Mouse (Mus musculus) embryonic facial prominence, embryonic 14.5 days (tissue): ENCODE results near the gene Pik3r5. TPM values are rescaled to one million over a fixed set of nuclear protein-coding genes. Genes with fewer than 3 reads are reported as not detected.

Experiments
- ATAC-seq: fragments of 200-750 bp; cut with Nextera tagmentation; 2 replicates; pipeline ENCODE4 v1.8.0; 2017; ENCODE audit warnings: low read depth, moderate number of reproducible peaks, moderate TSS enrichment
- DNase-seq: peaks from one replicate; pipeline ENCODE4 v3.0.0-alpha.2; 2015; ENCODE audit warnings: low spot score
- H3K27ac ChIP-seq: fragments of 300-500 bp; sonication (generic); replicated peaks from 2 replicates; pipeline ENCODE4 v1.5.1; 2014; ENCODE audit warnings: low read depth, mild to moderate bottlenecking, low read length, moderate library complexity
- H3K27me3 ChIP-seq: fragments of 300-500 bp; sonication (generic); replicated peaks from 2 replicates; pipeline ENCODE4 v1.6.1; 2014; ENCODE audit warnings: low read length; ENCODE audit not compliant: control insufficient read depth, insufficient read depth
- H3K36me3 ChIP-seq: fragments of 300-500 bp; sonication (generic); 2 replicates; pipeline ENCODE4 v1.6.1; 2014; ENCODE audit warnings: low read length, mixed read lengths; ENCODE audit not compliant: control insufficient read depth, insufficient read depth
- H3K4me1 ChIP-seq: fragments of 300-500 bp; sonication (generic); 2 replicates; pipeline ENCODE4 v1.6.1; 2014; ENCODE audit warnings: antibody characterized with exemption, low read length; ENCODE audit not compliant: control insufficient read depth, insufficient read depth
- H3K4me2 ChIP-seq: fragments of 300-500 bp; sonication (generic); 2 replicates; pipeline ENCODE4 v1.6.1; 2014; ENCODE audit warnings: low read depth, mild to moderate bottlenecking, low read length, moderate library complexity, mixed read lengths
- H3K4me3 ChIP-seq: fragments of 300-500 bp; sonication (generic); 2 replicates; pipeline ENCODE4 v1.5.1; 2014; ENCODE audit warnings: low read depth, mild to moderate bottlenecking, low read length
- H3K9ac ChIP-seq: fragments of 300-500 bp; sonication (generic); 2 replicates; pipeline ENCODE4 v1.6.1; 2014; ENCODE audit warnings: low read depth, mild to moderate bottlenecking, low read length, moderate library complexity, mixed read lengths
- H3K9me3 ChIP-seq: fragments of 300-500 bp; sonication (generic); 2 replicates; pipeline ENCODE4 v1.6.1; 2016; ENCODE audit warnings: low read length; ENCODE audit not compliant: control insufficient read depth
- WGBS: fragments of 180-500 bp; shearing (Covaris S2); extraction: QIAGEN DNeasy Blood & Tissue Kit; methylation state at CpG from one replicate; pipeline ENCODE4 v1.1.7; 2014; 5-methylcytosine and 5-hydroxymethylcytosine counted together
- polyA plus RNA-seq: library from polyadenylated mRNA; unstranded; fragments of >200 nt; fragmentation: Nextera tagmentation; extraction: Ambion mirVana; gene quantifications from 2 replicates; pipeline ENCODE4 v1.2.1, GENCODE M21; 2014

Pik3r5 gene
- polyA plus RNA-seq, 1 experiment from 2014 or later = 1.1 TPM

DNA sequence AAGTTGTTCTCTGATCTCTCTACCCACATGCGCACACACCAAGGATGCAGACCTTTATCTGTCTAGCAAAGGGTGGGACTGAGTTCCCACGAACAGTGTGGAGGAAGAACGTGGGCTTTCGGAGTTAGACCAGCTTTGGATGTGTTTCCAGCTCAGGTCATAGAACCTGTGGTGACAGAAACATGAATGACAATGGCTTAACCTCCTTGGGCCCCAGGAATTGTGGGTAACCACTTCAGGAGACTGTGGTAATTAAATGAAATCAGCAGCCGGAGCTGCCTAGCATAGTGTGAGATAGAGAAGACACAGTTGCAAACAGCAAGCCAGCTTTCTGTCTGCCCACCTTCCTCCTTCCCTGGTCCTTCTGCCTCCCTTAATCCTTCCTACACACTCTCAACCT lies 32.3 kb downstream of the Pik3r5 start:
- no peaks in the 10 kb centered on the region for H3K9me3 ChIP-seq
- whole genome bisulfite sequencing = 76% methylated on average over 5 of the region's 5 CpGs
- DNase-seq (no peak), ATAC-seq (no peak)
- no peaks in the 10 kb centered on the region for H3K4me1 ChIP-seq
- H3K36me3 ChIP-seq = no peaks in the 10 kb centered on the region
- no peak overlapping the region for H3K4me3 ChIP-seq
- H3K27ac ChIP-seq = no peak overlapping the region
- no peaks in the 10 kb centered on the region for H3K27me3 ChIP-seq
- no peak overlapping the region for H3K9ac ChIP-seq
- no peak overlapping the region for H3K4me2 ChIP-seq

DNA sequence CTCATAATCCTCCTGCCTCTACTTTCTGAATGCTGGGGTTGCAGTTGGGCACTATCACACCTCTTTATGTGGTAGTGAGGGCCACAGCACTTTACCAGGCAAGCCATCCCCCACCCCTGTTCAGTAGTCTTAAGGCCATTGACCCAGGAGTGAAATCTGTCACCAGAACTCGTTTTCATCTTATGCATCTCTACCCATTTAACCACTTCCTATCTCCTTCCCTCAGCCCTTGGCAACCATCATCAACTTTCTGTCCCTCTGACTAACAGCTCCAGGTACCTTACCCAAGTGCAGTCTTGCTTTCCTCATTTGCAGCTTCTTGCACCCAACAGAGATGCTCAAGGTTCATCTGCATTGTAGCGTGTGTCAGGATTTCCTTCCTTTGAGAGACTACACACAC lies 33.2 kb downstream of the Pik3r5 start:
- H3K4me1 ChIP-seq = no peaks in the 10 kb centered on the region
- DNase-seq = no peak
- H3K27ac ChIP-seq = no peak overlapping the region
- ATAC-seq = no peak
- WGBS = 74% methylated on average over 2 of the region's 2 CpGs
- no peaks in the 10 kb centered on the region for H3K27me3 ChIP-seq
- no peaks in the 10 kb centered on the region for H3K36me3 ChIP-seq
- H3K9ac ChIP-seq = no peak overlapping the region
- no peaks in the 10 kb centered on the region for H3K9me3 ChIP-seq
- no peak overlapping the region for H3K4me3 ChIP-seq
- H3K4me2 ChIP-seq = no peak overlapping the region

DNA sequence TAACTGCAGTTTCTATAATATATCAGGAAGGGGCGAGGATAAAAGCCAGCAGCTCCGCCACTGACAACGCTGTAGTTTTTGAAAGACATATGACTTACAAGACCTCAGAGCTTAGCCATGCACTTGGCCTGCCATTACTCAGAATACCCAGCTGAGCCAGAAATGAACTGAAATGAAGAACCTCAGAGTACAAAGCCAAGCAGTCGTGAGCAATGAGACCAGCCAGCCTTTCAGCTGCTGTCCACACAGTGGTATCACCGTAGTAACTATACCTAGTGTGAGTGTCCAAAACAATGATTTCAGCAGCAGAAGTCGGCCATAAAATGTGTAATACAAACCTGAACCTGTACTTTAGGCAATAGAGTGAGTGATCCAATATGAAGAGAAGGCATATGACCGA lies 35.5 kb downstream of the Pik3r5 start:
- no peaks in the 10 kb centered on the region for H3K9me3 ChIP-seq
- H3K27me3 ChIP-seq = no peaks in the 10 kb centered on the region
- no peak overlapping the region for H3K4me3 ChIP-seq
- no peak overlapping the region for H3K9ac ChIP-seq
- DNase-seq (no peak), ATAC-seq (no peak; the same call in 1 of the 2 replicates)
- H3K27ac ChIP-seq = no peak overlapping the region
- H3K4me1 ChIP-seq = no peaks in the 10 kb centered on the region
- no peak overlapping the region for H3K4me2 ChIP-seq
- 83% methylated on average over 7 of the region's 7 CpGs for WGBS
- no peaks in the 10 kb centered on the region for H3K36me3 ChIP-seq

DNA sequence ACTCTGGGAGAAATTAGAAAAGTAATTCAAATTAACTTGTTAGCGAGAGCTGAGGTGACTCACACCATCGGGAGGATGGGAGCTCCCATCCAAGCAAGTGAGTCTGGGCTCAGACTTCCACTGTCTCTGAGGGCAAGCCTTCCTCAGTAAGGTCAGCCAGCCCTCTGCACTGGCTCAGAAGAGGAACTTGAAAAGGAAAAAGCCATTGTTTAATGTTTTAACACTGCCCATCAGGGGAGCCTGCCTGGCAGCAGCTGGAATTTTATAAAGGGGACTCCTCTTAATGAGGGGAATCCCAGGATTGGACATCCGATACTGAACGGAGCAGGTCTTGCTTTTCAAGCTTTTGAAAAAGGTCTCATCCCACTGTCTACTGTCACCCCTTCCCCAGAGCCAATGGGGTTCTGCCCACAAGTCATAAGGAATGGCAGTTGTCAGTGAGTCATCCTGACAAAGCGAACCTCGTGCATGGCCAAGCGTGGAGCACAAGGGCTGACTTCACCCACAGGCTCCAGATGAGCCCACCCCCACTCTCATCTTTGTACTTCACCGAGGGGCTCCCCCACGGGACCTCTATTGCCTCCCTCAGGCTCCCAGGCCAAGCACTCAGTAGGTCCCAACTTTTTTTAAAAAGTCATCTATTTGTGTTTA lies 36.2 kb downstream of the Pik3r5 start:
- no peak for ATAC-seq
- no peaks in the 10 kb centered on the region for H3K9me3 ChIP-seq
- H3K27ac ChIP-seq = no peak overlapping the region
- no peaks in the 10 kb centered on the region for H3K4me1 ChIP-seq
- WGBS = 59% methylated on average over 9 of the region's 9 CpGs
- no peaks in the 10 kb centered on the region for H3K27me3 ChIP-seq
- no peak overlapping the region for H3K9ac ChIP-seq
- no peak overlapping the region for H3K4me3 ChIP-seq
- H3K4me2 ChIP-seq = no peak overlapping the region
- peak; percentile 7 for DNase-seq
- no peaks in the 10 kb centered on the region for H3K36me3 ChIP-seq

DNA sequence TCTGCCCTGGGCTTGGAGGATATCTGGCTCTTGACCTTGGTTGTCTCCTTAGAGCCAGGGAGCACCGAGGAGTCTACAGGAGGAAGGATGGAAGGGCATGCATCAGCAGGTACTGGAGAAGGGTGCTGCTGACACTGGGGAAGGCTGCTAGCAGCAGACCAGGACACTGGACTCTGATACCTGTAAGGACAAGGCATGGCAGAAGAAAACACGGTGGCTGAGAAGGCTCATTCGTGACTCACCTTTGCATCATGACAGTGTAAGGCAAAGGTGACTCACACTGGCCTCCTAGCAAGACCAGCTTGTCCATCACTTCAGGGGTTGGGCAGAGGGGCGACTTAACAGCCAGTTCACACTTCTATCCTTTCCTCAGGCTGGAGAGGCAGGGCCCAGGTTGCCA lies 37.0 kb downstream of the Pik3r5 start:
- no peaks in the 10 kb centered on the region for H3K27me3 ChIP-seq
- no peaks in the 10 kb centered on the region for H3K9me3 ChIP-seq
- H3K4me1 ChIP-seq = no peaks in the 10 kb centered on the region
- no peak for ATAC-seq
- no peak for DNase-seq
- H3K36me3 ChIP-seq = no peaks in the 10 kb centered on the region
- no peak overlapping the region for H3K4me2 ChIP-seq
- H3K4me3 ChIP-seq = no peak overlapping the region
- no peak overlapping the region for H3K9ac ChIP-seq
- WGBS = 72% methylated on average over 4 of the region's 4 CpGs
- H3K27ac ChIP-seq = no peak overlapping the region

DNA sequence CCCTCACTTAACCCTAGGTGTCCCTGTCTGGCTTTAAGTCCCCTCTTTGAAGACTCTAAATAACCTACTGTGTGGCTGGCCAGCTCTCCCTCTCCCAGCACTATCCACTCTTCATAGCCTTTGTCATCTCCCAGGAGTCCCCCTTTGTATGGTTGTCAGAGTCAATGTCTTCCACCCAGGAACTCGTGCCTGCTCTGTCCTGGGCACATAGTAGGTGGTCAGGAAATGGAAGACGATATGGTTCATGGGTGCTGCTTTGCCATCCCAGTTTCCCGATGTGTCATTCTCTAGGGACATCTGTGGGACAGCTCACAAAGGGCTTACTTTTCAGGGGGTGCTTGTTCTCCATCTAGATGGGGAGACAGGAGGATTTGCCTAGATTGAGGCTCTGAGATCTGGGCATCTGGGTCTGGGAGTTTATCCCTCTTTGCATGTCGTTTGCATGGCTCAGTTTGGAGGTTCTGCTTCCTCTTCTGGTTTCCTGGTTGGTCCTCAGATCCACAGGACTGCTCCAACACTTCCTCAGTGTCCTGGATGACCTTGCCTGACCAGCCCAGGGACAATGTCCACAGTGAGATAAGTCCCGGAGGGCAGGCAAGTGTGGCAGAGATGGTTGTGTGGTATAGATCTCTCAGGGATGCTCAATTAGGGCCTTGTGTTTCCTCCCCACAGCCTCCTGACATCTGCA lies 40.4 kb downstream of the Pik3r5 start:
- H3K9ac ChIP-seq = no peak overlapping the region
- no peaks in the 10 kb centered on the region for H3K27me3 ChIP-seq
- no peak overlapping the region for H3K4me2 ChIP-seq
- no peaks in the 10 kb centered on the region for H3K36me3 ChIP-seq
- DNase-seq (no peak), ATAC-seq (no peak)
- H3K27ac ChIP-seq = no peak overlapping the region
- WGBS = 73% methylated on average over 5 of the region's 5 CpGs
- no peaks in the 10 kb centered on the region for H3K4me1 ChIP-seq
- H3K4me3 ChIP-seq = no peak overlapping the region
- no peaks in the 10 kb centered on the region for H3K9me3 ChIP-seq

DNA sequence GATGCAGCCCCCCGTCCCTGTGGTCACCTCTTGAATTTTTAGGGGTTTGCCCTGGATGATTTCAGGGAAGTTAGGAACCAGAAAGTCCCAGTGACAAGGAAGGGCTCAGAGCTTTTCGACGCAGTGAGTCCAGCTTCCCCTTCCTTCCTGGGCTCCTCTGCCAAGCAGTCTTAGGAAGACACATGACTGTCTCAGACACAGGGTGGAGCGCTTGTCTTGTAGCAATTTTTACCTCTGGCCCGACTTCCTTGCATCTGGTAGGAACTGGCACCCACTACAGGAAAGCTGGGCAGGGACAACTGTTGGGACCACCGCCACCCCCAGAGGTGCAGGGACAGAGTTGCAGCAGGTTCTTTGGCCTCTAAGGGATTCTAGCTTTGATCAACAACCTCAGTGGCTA lies 42.7 kb downstream of the Pik3r5 start:
- no peak overlapping the region for H3K4me3 ChIP-seq
- DNase-seq (no peak), ATAC-seq (no peak)
- H3K27me3 ChIP-seq = no peaks in the 10 kb centered on the region
- WGBS = 73% methylated on average over 6 of the region's 6 CpGs
- H3K27ac ChIP-seq = no peak overlapping the region
- H3K9ac ChIP-seq = no peak overlapping the region
- H3K4me1 ChIP-seq = no peaks in the 10 kb centered on the region
- no peak overlapping the region for H3K4me2 ChIP-seq
- H3K9me3 ChIP-seq = no peaks in the 10 kb centered on the region
- H3K36me3 ChIP-seq = no peaks in the 10 kb centered on the region

DNA sequence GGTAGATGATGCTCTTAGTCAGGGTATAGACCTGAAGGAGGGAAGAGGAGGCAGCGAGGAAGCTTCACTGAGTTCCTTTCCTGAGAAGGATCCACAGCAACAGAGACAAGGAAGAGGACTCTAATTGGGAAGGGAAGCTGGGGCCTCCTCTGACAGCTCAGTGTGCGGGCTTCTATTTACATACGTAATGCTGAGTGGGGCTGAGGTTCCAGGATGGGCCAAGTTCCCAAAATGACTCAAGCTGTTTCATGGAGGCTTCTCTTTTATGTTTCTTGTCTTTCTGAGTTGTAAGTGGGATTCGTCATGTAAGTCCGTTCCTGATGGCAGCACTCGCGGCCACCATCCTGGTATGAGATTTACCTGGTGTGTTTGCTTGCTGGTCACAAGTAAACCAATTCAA lies 43.8 kb downstream of the Pik3r5 start:
- no peaks in the 10 kb centered on the region for H3K27me3 ChIP-seq
- H3K4me2 ChIP-seq = no peak overlapping the region
- no peak overlapping the region for H3K27ac ChIP-seq
- no peak for ATAC-seq
- no peaks in the 10 kb centered on the region for H3K36me3 ChIP-seq
- no peak overlapping the region for H3K4me3 ChIP-seq
- no peak overlapping the region for H3K9ac ChIP-seq
- H3K9me3 ChIP-seq = no peaks in the 10 kb centered on the region
- DNase-seq = peak; percentile 11
- WGBS = 87% methylated on average over 7 of the region's 7 CpGs
- no peaks in the 10 kb centered on the region for H3K4me1 ChIP-seq

DNA sequence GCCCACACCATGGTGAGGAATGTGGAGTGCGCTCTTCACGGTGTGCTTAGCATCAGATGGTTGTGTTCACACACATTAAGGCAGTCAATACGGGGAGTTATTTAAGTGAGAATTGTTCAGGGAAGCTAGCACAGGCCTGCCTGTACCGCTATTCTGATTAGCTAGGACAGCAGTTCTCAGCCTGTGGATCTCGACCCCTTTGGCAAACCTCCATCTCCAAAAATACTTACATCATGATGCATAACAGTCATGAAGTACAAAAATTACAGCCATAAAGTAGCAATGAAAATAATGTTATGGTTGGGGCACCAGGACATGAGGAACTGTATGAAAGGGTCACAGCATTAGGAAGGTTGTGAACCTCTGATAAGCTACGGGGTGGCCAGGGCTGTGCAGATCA lies 45.7 kb downstream of the Pik3r5 start:
- no peak overlapping the region for H3K4me2 ChIP-seq
- no peaks in the 10 kb centered on the region for H3K27me3 ChIP-seq
- no peak overlapping the region for H3K4me3 ChIP-seq
- no peaks in the 10 kb centered on the region for H3K36me3 ChIP-seq
- ATAC-seq = no peak
- 77% methylated on average over 6 of the region's 6 CpGs for WGBS
- H3K9ac ChIP-seq = no peak overlapping the region
- H3K4me1 ChIP-seq = no peaks in the 10 kb centered on the region
- H3K27ac ChIP-seq = no peak overlapping the region
- DNase-seq = peak; percentile 30
- H3K9me3 ChIP-seq = no peaks in the 10 kb centered on the region
